Mouse (Mus musculus): ENCODE measurements around the gene Gm11639.

DNA sequence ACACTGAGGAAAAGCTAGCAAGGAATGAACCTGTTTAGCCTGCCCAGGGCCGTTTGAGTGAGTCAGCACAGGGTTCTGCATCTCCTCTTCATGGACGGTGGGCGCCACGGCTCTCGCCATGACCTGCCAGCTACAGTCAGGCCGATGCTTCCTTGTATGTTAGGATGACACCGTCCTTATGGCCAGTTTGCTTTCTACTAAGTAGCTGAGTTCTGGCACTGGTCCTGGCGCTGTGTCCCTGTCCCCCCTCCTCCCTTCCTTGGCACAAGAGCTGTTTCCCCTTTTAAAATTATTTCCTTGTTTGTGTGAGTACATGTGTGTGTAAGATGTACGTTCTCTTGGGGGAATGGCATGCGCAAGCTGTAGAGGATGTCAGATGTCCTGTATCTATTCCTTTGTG is 459.7 kb downstream of the Gm11639 start:
- TF ChIP-seq CTCF (IDR thresholded peaks at IDR 0.05; ENCODE audit: extremely low read depth, insufficient read depth, low read length) (no peak), POLR2A (IDR thresholded peaks at IDR 0.05; ENCODE audit: extremely low read depth, insufficient read depth, low read length) (no peak)

Measured in cortical plate, adult 2 months (tissue).